Mouse (Mus musculus) kidney, adult 2 months (tissue): Measurements from ENCODE around the gene Bcl7b. TPM values are rescaled to one million over a fixed set of nuclear protein-coding genes. Genes with fewer than 3 reads are reported as not detected.
A peak's percentile ranks its signal among the peaks of the same experiment; 100 is the strongest.

Experiments used
- DNase-seq: peaks from one replicate; pipeline ENCODE4 v3.0.0; 2021
- H3K27ac ChIP-seq: fragments of 200-500 bp; 2 replicates; pipeline ENCODE4 v1.5.1; 2012; ENCODE audit warnings: low read depth, low read length, control low read depth, inconsistent platforms; ENCODE audit not compliant: insufficient read depth
- H3K27me3 ChIP-seq: fragments of 200-500 bp; replicated peaks from 2 replicates; pipeline ENCODE4 v1.6.1; 2012; ENCODE audit warnings: mild to moderate bottlenecking, moderate library complexity, low read length, inconsistent platforms; ENCODE audit not compliant: control insufficient read depth, insufficient read depth
- H3K36me3 ChIP-seq: fragments of 200-500 bp; 2 replicates; pipeline ENCODE4 v1.6.1; 2012; ENCODE audit warnings: mild to moderate bottlenecking, moderate library complexity, low read length, inconsistent platforms; ENCODE audit not compliant: control insufficient read depth, insufficient read depth
- H3K4me1 ChIP-seq: fragments of 200-500 bp; 2 replicates; pipeline ENCODE4 v1.6.1; 2011; ENCODE audit warnings: low read length; ENCODE audit not compliant: control insufficient read depth, insufficient read depth
- H3K4me3 ChIP-seq: fragments of 200-500 bp; 2 replicates; pipeline ENCODE4 v1.5.1; 2011; ENCODE audit warnings: mild to moderate bottlenecking, low read depth, low read length, control low read depth; ENCODE audit not compliant: insufficient read depth
- CTCF ChIP-seq: fragments of 200-500 bp; conservative IDR thresholded peaks from 2 replicates; pipeline ENCODE4 v1.5.1; 2011; ENCODE audit warnings: low read depth, mild to moderate bottlenecking, control low read depth, low read length, moderate library complexity, mixed read lengths; ENCODE audit not compliant: insufficient read depth, insufficient read length
- POLR2A ChIP-seq: fragments of 200-500 bp; IDR thresholded peaks from one replicate; pipeline ENCODE4 v1.6.1; 2011; ENCODE audit warnings: low read depth, low read length, control low read depth
- WGBS: fragments of 180-500 bp; shearing (Covaris S2); methylation state at CpG from one replicate; pipeline ENCODE4 v1.1.7; 2018; 5-methylcytosine and 5-hydroxymethylcytosine counted together
- polyA plus RNA-seq: library from polyadenylated mRNA; depleted of rRNA; stranded (reverse); fragments of >200 nt; gene quantifications from 2 replicates; pipeline ENCODE4 v1.2.3, GENCODE M21; 2012

Bcl7b gene
- polyA plus RNA-seq, 1 experiment: 47.9 TPM

DNA sequence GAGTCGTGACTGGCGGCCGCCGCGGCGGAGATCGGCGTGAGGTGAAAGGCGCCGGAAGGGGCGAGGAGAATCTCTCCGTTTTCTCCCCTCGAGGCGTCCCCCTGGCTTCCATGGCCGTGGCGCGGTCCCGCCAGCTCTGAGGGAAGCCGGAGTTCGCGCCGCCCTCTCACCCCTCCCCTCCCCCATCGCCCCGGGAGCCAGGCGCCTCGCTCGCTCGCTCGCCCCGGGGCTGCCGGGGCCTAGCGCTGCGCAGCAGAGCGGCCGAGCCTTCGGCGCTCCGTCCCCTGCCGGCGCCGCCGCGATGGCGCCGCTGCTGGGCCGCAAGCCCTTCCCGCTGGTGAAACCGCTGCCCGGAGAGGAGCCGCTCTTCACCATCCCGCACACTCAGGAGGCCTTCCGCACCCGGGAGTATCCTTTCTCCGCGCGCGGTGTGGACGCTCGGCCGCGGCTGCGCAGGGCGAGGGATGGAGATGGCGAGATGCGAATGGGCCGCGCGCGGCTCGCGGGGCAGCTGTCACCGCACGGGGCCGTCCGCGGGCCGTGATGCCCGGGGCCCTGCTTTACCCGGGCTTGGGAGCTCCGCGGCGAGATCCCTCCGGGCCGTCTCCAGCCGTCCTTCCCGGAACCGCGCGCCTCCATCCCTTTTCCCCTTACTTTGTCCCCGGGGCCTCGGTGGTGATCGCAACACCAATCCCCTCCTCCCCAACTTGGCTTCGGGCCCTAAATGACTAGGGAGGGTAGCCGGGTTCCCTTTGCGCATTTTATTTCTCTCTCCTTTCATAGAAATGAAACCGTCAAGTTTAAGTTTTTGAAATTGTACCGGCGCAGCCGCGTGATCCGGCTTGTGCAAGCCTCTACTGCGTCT is 19.5 kb downstream of the Bcl7b start:
- no peaks in the 10 kb centered on the region for H3K27me3 ChIP-seq
- TF ChIP-seq CTCF (no peak), POLR2A (no peak)
- H3K27ac ChIP-seq: peak overlapping the region; percentile 82
- peaks cover 10% of the 10 kb centered on the region; the same call in 1 of the 2 replicates for H3K4me1 ChIP-seq
- H3K4me3 ChIP-seq: peak overlapping the region; percentile 80
- WGBS: under 1% methylated on average over 100 of the region's 102 CpGs
- DNase-seq: no peak
- no peaks in the 10 kb centered on the region for H3K36me3 ChIP-seq

DNA sequence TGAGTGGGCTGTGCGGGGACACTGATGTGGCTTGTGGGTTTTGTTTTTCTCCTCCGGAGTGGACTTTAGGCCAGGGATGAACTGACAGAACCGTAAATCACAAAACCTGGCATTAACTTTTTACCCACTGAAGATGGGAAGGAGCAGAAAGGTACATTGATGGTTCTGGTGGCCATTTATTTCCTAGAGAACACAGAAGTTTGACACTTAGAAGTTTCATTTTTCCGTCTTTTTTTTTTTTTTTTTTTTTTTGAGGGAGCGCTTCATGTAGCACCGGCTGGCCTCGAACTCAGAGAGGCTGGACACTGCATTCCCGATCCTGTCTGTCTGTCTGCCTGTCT is 20.1 kb downstream of the Bcl7b start:
- no peak for TF ChIP-seq CTCF
- TF ChIP-seq POLR2A: no peak
- H3K36me3 ChIP-seq: no peaks in the 10 kb centered on the region
- H3K27ac ChIP-seq: peak overlapping the region; percentile 82
- H3K4me1 ChIP-seq: peaks cover 10% of the 10 kb centered on the region; the same call in 1 of the 2 replicates
- no peak for DNase-seq
- peak overlapping the region; percentile 80 for H3K4me3 ChIP-seq
- no peaks in the 10 kb centered on the region for H3K27me3 ChIP-seq
- 3% methylated on average over 8 of the region's 8 CpGs for WGBS

DNA sequence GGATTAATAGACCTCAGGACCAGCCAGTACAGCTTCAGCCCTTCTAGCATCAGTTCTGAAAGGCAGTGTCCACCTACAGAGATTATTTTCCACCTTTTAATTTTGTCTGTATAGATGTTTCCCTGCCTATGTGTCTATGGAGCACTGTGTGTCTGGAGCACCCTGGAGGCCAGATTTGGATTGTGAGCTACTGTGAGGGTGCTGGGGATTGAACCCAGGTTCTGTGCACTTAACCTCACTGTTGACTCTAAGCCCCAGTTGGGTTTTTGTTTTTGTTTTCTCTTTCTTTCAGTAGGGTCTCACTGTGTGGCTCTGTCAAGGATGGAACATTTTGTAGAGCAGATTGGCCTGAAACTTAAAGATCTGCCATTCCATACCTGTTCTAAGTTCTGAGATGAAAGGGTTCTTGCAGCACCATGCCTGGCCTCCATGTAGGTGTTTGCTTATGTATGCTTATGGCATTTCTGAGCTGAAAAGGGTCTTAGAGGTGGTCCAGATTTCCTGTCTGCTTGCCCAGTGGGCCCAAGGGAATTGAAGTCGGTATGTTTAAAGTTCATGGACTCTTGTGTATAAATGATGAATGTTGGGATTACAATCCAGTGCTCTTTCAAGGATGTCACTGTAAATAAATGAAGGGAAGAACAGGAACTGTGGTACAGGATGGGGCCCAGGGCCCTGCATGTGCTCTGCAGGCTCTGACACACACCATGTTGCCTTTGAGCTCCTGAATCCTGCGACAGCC is 21.4 kb downstream of the Bcl7b start:
- Histone ChIP-seq H3K27me3 (no peaks in the 10 kb centered on the region), H3K36me3 (no peaks in the 10 kb centered on the region), H3K4me3 (no peak overlapping the region), H3K4me1 (peaks cover 10% of the 10 kb centered on the region; the same call in 1 of the 2 replicates), H3K27ac (no peak overlapping the region)
- 29% methylated on average over 2 of the region's 2 CpGs for WGBS
- TF ChIP-seq CTCF (no peak), POLR2A (no peak)
- no peak for DNase-seq

DNA sequence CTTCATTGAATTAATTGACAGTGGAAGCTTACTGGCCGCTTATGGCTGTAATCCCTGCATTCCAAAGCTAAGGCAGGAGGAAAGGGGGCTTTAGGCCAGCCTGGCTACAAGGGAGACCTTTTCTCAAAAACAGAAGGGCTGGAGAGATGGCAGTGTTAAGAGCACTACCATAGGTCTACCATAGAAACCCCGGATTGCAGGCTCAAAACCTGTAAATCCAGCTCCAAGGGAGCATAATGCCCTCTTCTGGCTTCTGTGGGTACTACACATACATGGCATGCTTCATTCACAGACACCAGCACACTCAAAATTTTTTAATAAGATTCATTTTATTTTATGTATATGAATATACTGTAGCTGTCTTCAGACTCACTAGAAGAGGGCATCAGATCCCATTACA is 23.5 kb downstream of the Bcl7b start:
- no peaks in the 10 kb centered on the region for H3K27me3 ChIP-seq
- no peak overlapping the region for H3K4me3 ChIP-seq
- peaks cover 10% of the 10 kb centered on the region; the same call in 1 of the 2 replicates for H3K4me1 ChIP-seq
- TF ChIP-seq POLR2A (no peak), CTCF (peak; percentile 60)
- no peaks in the 10 kb centered on the region; the same call in 1 of the 2 replicates for H3K36me3 ChIP-seq
- WGBS: 36% methylated on average over 2 of the region's 2 CpGs
- no peak overlapping the region for H3K27ac ChIP-seq
- DNase-seq: peak; percentile 79

DNA sequence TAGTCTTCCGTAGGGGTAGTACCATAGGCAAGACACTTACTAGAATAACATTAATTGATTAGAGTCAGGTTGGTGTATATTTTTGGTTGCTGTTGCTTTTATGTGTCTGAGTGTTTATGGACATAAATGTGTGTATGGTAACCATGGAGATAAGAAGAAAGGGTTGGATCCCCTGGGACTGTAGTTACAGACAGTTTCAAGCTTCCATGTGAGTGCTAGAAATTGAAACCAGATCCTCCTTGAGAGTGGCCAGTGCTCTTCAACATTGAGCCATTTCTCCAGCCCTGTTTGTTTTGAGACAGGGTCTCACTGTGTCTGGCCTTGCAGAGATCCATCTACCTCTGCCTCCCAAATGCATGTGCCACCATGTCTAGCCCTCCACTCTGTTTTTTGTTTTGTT is 24.3 kb downstream of the Bcl7b start:
- TF ChIP-seq CTCF (no peak), POLR2A (no peak)
- 88% methylated on average over 1 of the region's 1 CpGs for WGBS
- H3K27me3 ChIP-seq: no peaks in the 10 kb centered on the region

DNA sequence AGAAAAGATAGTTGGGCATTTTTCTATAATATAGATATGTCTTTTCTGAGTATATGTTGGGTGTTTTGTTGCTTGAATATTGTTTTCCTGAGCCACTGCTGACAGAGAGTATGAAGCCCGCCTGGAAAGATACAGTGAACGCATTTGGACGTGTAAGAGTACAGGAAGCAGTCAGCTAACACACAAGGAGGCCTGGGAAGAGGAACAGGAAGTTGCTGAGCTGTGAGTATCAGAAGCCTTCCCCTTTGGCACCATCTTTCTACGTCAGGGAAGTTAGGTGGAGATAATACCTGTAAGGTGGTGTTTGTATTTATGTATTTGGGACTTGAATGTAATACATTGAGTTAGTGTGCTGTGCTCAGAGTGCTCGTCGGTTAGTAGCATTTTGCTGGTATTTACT is 28.3 kb downstream of the Bcl7b start:
- Histone ChIP-seq H3K4me1 (no peaks in the 10 kb centered on the region; the same call in 1 of the 2 replicates), H3K27me3 (no peaks in the 10 kb centered on the region), H3K27ac (no peak overlapping the region), H3K36me3 (peaks cover 1% of the 10 kb centered on the region; the same call in 1 of the 2 replicates), H3K4me3 (no peak overlapping the region)
- DNase-seq: no peak
- TF ChIP-seq CTCF (no peak), POLR2A (no peak)
- 57% methylated on average over 6 of the region's 6 CpGs for WGBS

More for the DNA sequence above, 24.3 kb downstream of the Bcl7b start:
- no peak for DNase-seq
- H3K4me1 ChIP-seq: peaks cover 10% of the 10 kb centered on the region; the same call in 1 of the 2 replicates
- H3K36me3 ChIP-seq: no peaks in the 10 kb centered on the region; the same call in 1 of the 2 replicates
- H3K27ac ChIP-seq: no peak overlapping the region
- H3K4me3 ChIP-seq: no peak overlapping the region

DNA sequence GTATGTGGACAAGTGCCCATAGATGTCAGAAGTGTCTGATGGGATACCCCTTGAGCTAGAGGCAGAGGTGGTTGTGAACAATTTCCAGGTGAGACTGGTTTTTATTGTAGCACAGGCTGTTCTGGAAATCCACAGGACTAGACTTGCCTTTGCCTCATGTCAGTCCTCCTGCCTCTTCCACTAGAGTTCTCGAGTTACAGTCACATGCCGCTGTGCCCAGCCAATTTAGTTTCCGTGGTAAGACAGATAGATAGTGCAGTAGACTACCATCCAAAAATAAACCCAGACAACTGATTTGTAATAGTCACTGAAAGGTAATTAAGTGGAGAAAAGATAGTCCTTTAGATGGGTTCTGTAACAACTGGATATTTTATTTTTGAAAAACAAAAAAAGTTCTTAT is 34.7 kb downstream of the Bcl7b start:
- H3K27me3 ChIP-seq: no peaks in the 10 kb centered on the region
- no peak overlapping the region for H3K4me3 ChIP-seq
- WGBS: 58% methylated on average over 3 of the region's 3 CpGs
- peaks cover 3% of the 10 kb centered on the region for H3K36me3 ChIP-seq
- no peak for DNase-seq
- no peaks in the 10 kb centered on the region for H3K4me1 ChIP-seq
- H3K27ac ChIP-seq: no peak overlapping the region
- TF ChIP-seq POLR2A: no peak
- no peak for TF ChIP-seq CTCF
